Mouse (Mus musculus) cortical plate, adult 2 months (tissue): ENCODE results near the gene Wdr35.

ENCODE experiments used
- CTCF ChIP-seq: fragments of 200-500 bp; IDR thresholded peaks from 2 replicates; pipeline ENCODE4 v1.5.1; 2011; ENCODE audit warnings: mild to moderate bottlenecking, control low read depth, low read length; ENCODE audit not compliant: insufficient read depth; ENCODE audit errors: extremely low read depth
- POLR2A ChIP-seq: fragments of 200-500 bp; IDR thresholded peaks from 2 replicates; pipeline ENCODE4 v1.6.1; 2011; ENCODE audit warnings: mild to moderate bottlenecking, low read length, control low read depth; ENCODE audit not compliant: insufficient read depth; ENCODE audit errors: extremely low read depth

DNA sequence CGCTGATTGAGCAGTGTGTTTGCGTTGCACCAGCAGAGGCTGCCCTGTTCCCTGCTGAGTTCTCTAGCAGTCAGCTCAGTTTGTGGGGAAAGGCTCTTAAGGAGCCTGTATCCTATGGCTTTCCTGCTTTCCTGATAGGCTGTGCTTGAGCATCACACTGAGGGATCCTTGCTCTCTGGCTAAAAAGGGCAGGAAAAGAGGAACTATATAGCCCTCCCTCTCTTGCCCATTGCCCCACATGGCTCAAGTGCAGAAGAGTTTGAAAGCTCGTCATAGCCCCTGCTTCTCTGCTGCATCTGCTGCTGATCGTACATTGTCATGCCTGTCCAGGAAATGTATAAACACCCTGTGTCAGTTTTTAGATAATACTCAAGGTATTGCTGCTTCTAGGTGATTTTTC lies 33.5 kb downstream of the Wdr35 start:
- TF ChIP-seq POLR2A (no peak), CTCF (no peak)
